Mouse (Mus musculus): ENCODE data around the gene Gm6763.
"Not testable (repeated sequence)": the region's sequence is repeated elsewhere in the genome, so short reads cannot be mapped to it uniquely, and the experiment has no call there.

The Gm6763 gene

GRCm38 (mm10) chr10:104151197-104151596, at the start of gene Gm6763:
TSS of gene Gm6763 (plus strand) at chr10:104151497.
- DNase-seq (ENCODE audit: low spot score): not testable (repeated sequence)

DNA sequence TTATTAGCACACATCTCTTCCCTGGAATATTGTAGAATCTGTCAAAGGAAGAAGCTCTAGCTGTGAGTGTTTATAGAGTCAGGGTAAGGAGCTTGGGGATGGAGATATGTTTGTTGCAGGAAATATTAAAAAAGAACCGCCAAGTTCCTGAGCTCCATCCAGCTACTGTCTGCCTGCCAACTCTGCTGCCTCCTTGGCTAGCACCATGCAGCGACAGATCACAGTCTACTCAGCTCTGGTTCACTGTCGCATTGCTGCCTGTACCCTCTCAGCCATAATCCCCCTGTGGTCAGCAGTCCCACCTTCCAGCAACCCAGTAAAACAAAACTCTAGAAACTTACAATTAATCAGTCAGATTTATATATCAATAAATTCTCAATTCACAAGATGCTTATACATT, 41.3 kb upstream of the Gm6763 start:
- DNase-seq (ENCODE audit: low spot score): no peak

DNA sequence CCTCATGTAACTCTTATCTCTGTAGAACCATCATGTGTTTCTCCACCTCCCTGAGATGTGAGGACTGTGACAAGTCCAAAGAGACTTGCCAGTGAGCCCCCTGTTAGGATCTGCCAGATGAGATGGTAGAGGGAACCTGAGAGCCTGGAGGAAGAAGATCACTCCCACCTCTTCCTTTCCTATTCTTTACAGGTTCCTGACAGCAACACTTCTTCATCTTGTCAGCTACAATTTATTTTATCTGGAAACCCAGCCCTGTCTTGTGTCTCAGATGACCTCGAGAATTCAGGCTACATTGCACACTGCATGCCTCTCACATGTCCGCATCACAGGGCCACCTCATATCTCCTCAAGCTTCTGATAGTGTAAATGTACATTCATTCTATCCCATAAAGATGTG, 33.0 kb upstream of the Gm6763 start:
- DNase-seq (ENCODE audit: low spot score): no peak

DNA sequence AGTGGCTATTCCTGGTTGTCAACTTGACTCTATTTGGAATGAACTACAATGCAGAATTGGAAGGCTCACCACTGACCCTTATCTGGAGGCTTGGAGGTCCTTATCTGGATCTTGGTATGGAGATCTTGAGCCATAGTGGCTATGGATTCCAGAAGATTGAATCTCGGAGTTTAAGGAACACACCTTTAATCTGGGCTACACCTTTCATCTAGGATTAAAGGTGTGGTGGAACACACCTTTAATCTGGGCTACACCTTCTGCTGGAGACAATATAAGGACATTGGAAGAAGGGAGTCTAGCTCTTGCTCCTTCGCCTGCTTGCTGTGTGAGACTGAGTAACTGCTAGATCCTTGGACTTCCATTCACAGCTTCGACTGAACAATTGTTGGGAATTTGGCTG, 8.6 kb upstream of the Gm6763 start, which contains the start of gene Gm21293:
Gm21293 (plus strand) TSS at position 301 of the 400 bp plus-strand sequence.
- DNase-seq (ENCODE audit: low spot score): not testable (repeated sequence)

DNA sequence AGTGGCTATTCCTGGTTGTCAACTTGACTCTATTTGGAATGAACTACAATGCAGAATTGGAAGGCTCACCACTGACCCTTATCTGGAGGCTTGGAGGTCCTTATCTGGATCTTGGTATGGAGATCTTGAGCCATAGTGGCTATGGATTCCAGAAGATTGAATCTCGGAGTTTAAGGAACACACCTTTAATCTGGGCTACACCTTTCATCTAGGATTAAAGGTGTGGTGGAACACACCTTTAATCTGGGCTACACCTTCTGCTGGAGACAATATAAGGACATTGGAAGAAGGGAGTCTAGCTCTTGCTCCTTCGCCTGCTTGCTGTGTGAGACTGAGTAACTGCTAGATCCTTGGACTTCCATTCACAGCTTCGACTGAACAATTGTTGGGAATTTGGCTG, 8.4 kb downstream of the Gm6763 start, which contains the start of gene Gm8764:
Gm8764 (plus strand) TSS at position 301 of the 400 bp plus-strand sequence.
- not testable (repeated sequence) for DNase-seq (ENCODE audit: low spot score)

GRCm38 (mm10) chr10:104168215-104168614, 16.9 kb downstream of the Gm6763 start, which contains the start of gene Gm21304:
TSS of gene Gm21304 (plus strand) at chr10:104168515.
- DNase-seq (ENCODE audit: low spot score): not testable (repeated sequence)

GRCm38 (mm10) chr10:104176724-104177123, 25.4 kb downstream of the Gm6763 start, which contains the start of gene Gm21312:
TSS of gene Gm21312 (plus strand) at chr10:104177024.
- DNase-seq (ENCODE audit: low spot score): not testable (repeated sequence)

GRCm38 (mm10) chr10:104185233-104185632, 33.9 kb downstream of the Gm6763 start, which contains the start of gene Gm20765:
TSS of gene Gm20765 (plus strand) at chr10:104185533.
- not testable (repeated sequence) for DNase-seq (ENCODE audit: low spot score)

- DNase-seq (ENCODE audit: low spot score): not testable (repeated sequence)
Measured at GRCm38 (mm10) chr10:104193742-104194141, 42.4 kb downstream of the Gm6763 start, which contains the start of gene Gm4340. TSS of gene Gm4340 (plus strand) at chr10:104194042.

All from ovary, postnatal 36 days (tissue).